Mouse (Mus musculus): ENCODE measurements at regions not wholly inside any gene's neighbourhood (a gene's known extent, or its start where the extent isn't known, plus 50 kb on each side); places are given as distances from the start of the nearest gene placed in this dataset.

DNA sequence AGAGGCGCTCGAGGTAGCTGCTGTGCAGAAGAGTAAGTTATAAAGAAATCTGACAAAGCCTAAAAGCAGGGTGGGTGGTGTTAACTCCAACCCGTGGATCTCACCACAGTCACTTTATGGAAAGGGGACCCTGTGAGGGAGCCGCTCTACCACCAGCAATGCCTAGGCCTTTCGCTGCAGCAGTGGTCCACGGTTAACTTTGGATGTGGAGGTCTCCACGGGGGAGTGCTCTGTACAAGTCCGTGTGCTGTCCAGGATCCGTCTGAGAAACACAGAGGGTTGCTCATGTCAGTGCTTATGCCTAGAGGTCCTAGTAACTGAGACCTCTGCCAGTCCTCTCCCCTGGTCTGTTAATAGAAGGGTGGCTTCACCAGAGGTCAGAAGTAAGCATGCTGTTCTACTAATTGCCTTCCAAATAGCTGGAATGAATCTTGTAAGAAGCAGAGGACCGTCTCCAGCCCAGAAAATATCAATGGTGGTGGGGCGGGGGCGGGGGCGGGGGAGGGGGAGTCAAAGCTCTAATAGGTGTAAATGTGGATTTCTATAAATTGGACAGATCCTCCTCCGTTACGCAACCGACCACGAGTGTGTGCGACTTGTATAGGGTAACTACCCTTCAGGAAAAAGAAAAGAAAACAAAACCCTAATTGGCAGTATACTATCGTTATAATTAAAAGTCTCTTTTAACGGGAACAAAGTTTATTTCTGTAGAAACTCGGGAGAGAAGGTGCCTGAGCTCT is 153.5 kb downstream of the Gm45692 start:
- H3K36me3 ChIP-seq (replicated peaks in 1 of 2; ENCODE audit: control insufficient read depth in 1 of 2, insufficient read depth in 1 of 2, low read length in 1 of 2) = no peaks in the 10 kb centered on the region
- H3K4me2 ChIP-seq (ENCODE audit: insufficient read depth, low read depth, poor library complexity, severe bottlenecking) = no peak overlapping the region
- H3K9me3 ChIP-seq (replicated peaks; ENCODE audit: low read length) = no peaks in the 10 kb centered on the region
- no peak overlapping the region for H3K27ac ChIP-seq (ENCODE audit: insufficient read depth, low read depth)
- no peaks in the 10 kb centered on the region for H3K27me3 ChIP-seq (replicated peaks)
- no peaks in the 10 kb centered on the region; a peak in 1 of 4 replicates for H3K4me1 ChIP-seq (ENCODE audit: control insufficient read depth in 1 of 2, insufficient read depth in 2 of 2)
- no peak for DNase-seq (ENCODE audit: extremely low read depth)
- H3K9ac ChIP-seq (ENCODE audit: insufficient read depth, low read depth) = no peak overlapping the region
- TF ChIP-seq RCOR1 (conservative IDR thresholded peaks at IDR 0.05; ENCODE audit: low read depth, low read length) = no peak
- TF ChIP-seq POLR2AphosphoS2 (IDR thresholded peaks at IDR 0.05; ENCODE audit: low read depth, low read length) = no peak
- no peak for TF ChIP-seq UBTF (IDR thresholded peaks at IDR 0.05; ENCODE audit: low read depth, low read length)
- dilution Hi-C loops (cut with MboI; ENCODE audit: extremely low pct_ligation_motif_present, extremely low pct_unique_long_range_greater_than_20kb, low sequenced_read_pairs) (no loop called here), in situ Hi-C loops (cut with MboI; ENCODE audit: low pct_ligation_motif_present, low pct_unique_long_range_greater_than_20kb, low sequenced_read_pairs) (no loop called here)
- H3K79me2 ChIP-seq (replicated peaks; ENCODE audit: control insufficient read depth, extremely low read depth, insufficient read depth, poor library complexity, severe bottlenecking) = no peaks in the 10 kb centered on the region
- H3K4me3 ChIP-seq (replicated peaks in 1 of 3; ENCODE audit: low read depth in 2 of 3, low read length in 2 of 3, poor library complexity in 1 of 3) = no peak overlapping the region

DNA sequence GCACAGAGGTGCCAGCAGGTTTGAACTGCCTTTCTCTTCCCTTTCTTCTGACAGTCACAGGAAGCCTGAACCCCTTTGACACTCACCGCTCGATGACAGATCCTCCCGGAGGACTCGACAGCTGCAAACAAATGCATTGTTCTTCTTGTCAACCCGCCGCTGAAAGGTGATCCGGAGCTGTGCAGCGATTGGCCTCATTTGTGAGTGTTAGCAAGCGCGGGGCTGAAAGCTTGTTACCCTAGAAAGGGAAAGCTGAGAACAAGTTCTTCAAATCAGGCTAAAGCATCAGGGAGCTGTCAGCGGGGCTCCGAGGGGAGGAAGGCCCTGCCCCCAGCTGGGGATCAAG is 154.1 kb downstream of the Gm45692 start:
- no peak for DNase-seq (ENCODE audit: extremely low read depth)
- no peak overlapping the region for H3K4me2 ChIP-seq (ENCODE audit: insufficient read depth, low read depth, poor library complexity, severe bottlenecking)
- no peaks in the 10 kb centered on the region for H3K27me3 ChIP-seq (replicated peaks)
- no peaks in the 10 kb centered on the region; a peak in 1 of 4 replicates for H3K4me1 ChIP-seq (ENCODE audit: control insufficient read depth in 1 of 2, insufficient read depth in 2 of 2)
- H3K9me3 ChIP-seq (replicated peaks; ENCODE audit: low read length) = no peaks in the 10 kb centered on the region
- H3K79me2 ChIP-seq (replicated peaks; ENCODE audit: control insufficient read depth, extremely low read depth, insufficient read depth, poor library complexity, severe bottlenecking) = no peaks in the 10 kb centered on the region
- TF ChIP-seq IRF4 (IDR thresholded peaks at IDR 0.05; ENCODE audit: low read depth, low read length) (no peak), GABPA (IDR thresholded peaks at IDR 0.05; ENCODE audit: insufficient replicate concordance, low read depth, low read length) (no peak), JUN (IDR thresholded peaks at IDR 0.05; ENCODE audit: insufficient read depth, low read depth, low read length) (no peak), ELF1 (IDR thresholded peaks at IDR 0.05; ENCODE audit: low read depth, low read length) (no peak), MXI1 (IDR thresholded peaks at IDR 0.05; ENCODE audit: low read depth, low read length) (no peak), SIN3A (IDR thresholded peaks at IDR 0.05; ENCODE audit: low read length) (no peak), ZC3H11A (IDR thresholded peaks at IDR 0.05; ENCODE audit: low read depth, low read length) (no peak), TCF12 (IDR thresholded peaks at IDR 0.05; ENCODE audit: low read depth, low read length) (no peak), SMC3 (IDR thresholded peaks at IDR 0.05; ENCODE audit: low read depth, low read length) (no peak), MEF2A (IDR thresholded peaks at IDR 0.05; ENCODE audit: borderline replicate concordance, low read depth, low read length) (no peak), RCOR1 (conservative IDR thresholded peaks at IDR 0.05; ENCODE audit: low read depth, low read length) (no peak), POLR2AphosphoS2 (IDR thresholded peaks at IDR 0.05; ENCODE audit: low read depth, low read length) (no peak), NRF1 (IDR thresholded peaks at IDR 0.05; ENCODE audit: low read depth, low read length) (no peak), UBTF (IDR thresholded peaks at IDR 0.05; ENCODE audit: low read depth, low read length) (no peak)
- dilution Hi-C loops (cut with MboI; ENCODE audit: extremely low pct_ligation_motif_present, extremely low pct_unique_long_range_greater_than_20kb, low sequenced_read_pairs) (no loop called here), in situ Hi-C loops (cut with MboI; ENCODE audit: low pct_ligation_motif_present, low pct_unique_long_range_greater_than_20kb, low sequenced_read_pairs) (no loop called here)
- H3K36me3 ChIP-seq (replicated peaks in 1 of 2; ENCODE audit: control insufficient read depth in 1 of 2, insufficient read depth in 1 of 2, low read length in 1 of 2) = no peaks in the 10 kb centered on the region
- H3K4me3 ChIP-seq (replicated peaks in 1 of 3; ENCODE audit: low read depth in 2 of 3, low read length in 2 of 3, poor library complexity in 1 of 3) = no peak overlapping the region
- H3K27ac ChIP-seq (ENCODE audit: insufficient read depth, low read depth) = no peak overlapping the region
- no peak overlapping the region for H3K9ac ChIP-seq (ENCODE audit: insufficient read depth, low read depth)
